Mouse (Mus musculus) heart, embryonic 11.5 days (tissue): ENCODE data around the gene Slc32a1. TPM values are rescaled to one million over a fixed set of nuclear protein-coding genes. Genes with fewer than 3 reads are reported as not detected.
A peak's percentile ranks its signal among the peaks of the same experiment; 100 is the strongest.

Experiments
- ATAC-seq: fragments of 200-750 bp; cut with Nextera tagmentation; replicated peaks from 2 replicates; pipeline ENCODE4 v1.8.0; 2017; ENCODE audit warnings: moderate library complexity; ENCODE audit not compliant: insufficient number of reproducible peaks, low FRiP score, low TSS enrichment
- H3K27ac ChIP-seq: fragments of 300-500 bp; sonication (generic); 2 replicates; pipeline ENCODE4 v1.5.1; 2014; ENCODE audit warnings: mild to moderate bottlenecking, low read depth, low read length
- H3K27me3 ChIP-seq: fragments of 300-500 bp; sonication (generic); 2 replicates; pipeline ENCODE4 v1.6.1; 2014; ENCODE audit warnings: mild to moderate bottlenecking, low read length, mixed read lengths; ENCODE audit not compliant: control insufficient read depth, insufficient read depth
- H3K36me3 ChIP-seq: fragments of 300-500 bp; sonication (generic); 2 replicates; pipeline ENCODE4 v1.6.1; 2014; ENCODE audit warnings: mild to moderate bottlenecking, low read length, moderate library complexity, mixed read lengths; ENCODE audit not compliant: control insufficient read depth, insufficient read depth
- H3K4me1 ChIP-seq: fragments of 300-500 bp; sonication (generic); 2 replicates; pipeline ENCODE4 v1.6.1; 2014; ENCODE audit warnings: low read length; ENCODE audit not compliant: control insufficient read depth, insufficient read depth
- H3K4me2 ChIP-seq: fragments of 300-500 bp; sonication (generic); 2 replicates; pipeline ENCODE4 v1.6.1; 2014; ENCODE audit warnings: mild to moderate bottlenecking, moderate library complexity
- H3K4me3 ChIP-seq: fragments of 300-500 bp; sonication (generic); 2 replicates; pipeline ENCODE4 v1.5.1; 2014; ENCODE audit warnings: low read depth, low read length
- H3K9ac ChIP-seq: fragments of 300-500 bp; sonication (generic); 2 replicates; pipeline ENCODE4 v1.6.1; 2014; ENCODE audit warnings: mild to moderate bottlenecking, low read depth, low read length, moderate library complexity
- H3K9me3 ChIP-seq: fragments of 300-500 bp; sonication (generic); replicated peaks from 2 replicates; pipeline ENCODE4 v1.6.1; 2016; ENCODE audit warnings: low read length; ENCODE audit not compliant: control insufficient read depth
- WGBS: fragments of 180-500 bp; shearing (Covaris S2); extraction: QIAGEN DNeasy Blood & Tissue Kit; methylation state at CpG from one replicate; pipeline ENCODE4 v1.1.7; 2014; ENCODE audit not compliant: insufficient replicate concordance; 5-methylcytosine and 5-hydroxymethylcytosine counted together
- polyA plus RNA-seq: library from polyadenylated mRNA; unstranded; fragments of >200 nt; fragmentation: Nextera tagmentation; extraction: Ambion mirVana; gene quantifications from 2 replicates; pipeline ENCODE4 v1.2.1, GENCODE M21; 2014

Slc32a1 gene
- 0.07 and 0.10 TPM in 2 replicates for polyA plus RNA-seq

- Histone ChIP-seq H3K27me3 (peaks cover 91% of the 10 kb centered on the region), H3K9me3 (no peaks in the 10 kb centered on the region), H3K4me3 (peak within 1 kb of the TSS; percentile 21), H3K9ac (no peak within 1 kb of the TSS), H3K36me3 (no peaks in the 10 kb centered on the region), H3K27ac (no peak within 1 kb of the TSS), H3K4me1 (peaks cover 8% of the 10 kb centered on the region; the same call in 1 of the 2 replicates), H3K4me2 (peak within 1 kb of the TSS; percentile 50)
- under 1% methylated on average over 74 of the region's 77 CpGs for WGBS
- peak; percentile 78 for ATAC-seq
Observed at GRCm38 (mm10) chr2:158610488-158611325, at the start of gene Slc32a1. Slc32a1 (plus strand) TSS chr2:158610767.

GRCm38 (mm10) chr2:158560801-158561200, 49.8 kb upstream of the Slc32a1 start:
- Histone ChIP-seq H3K4me1 (peaks cover 11% of the 10 kb centered on the region), H3K4me2 (no peak overlapping the region), H3K4me3 (no peak overlapping the region), H3K27me3 (peaks cover 17% of the 10 kb centered on the region), H3K36me3 (no peaks in the 10 kb centered on the region), H3K9me3 (no peaks in the 10 kb centered on the region), H3K9ac (no peak overlapping the region), H3K27ac (no peak overlapping the region)
- WGBS = 15% methylated on average over 9 of the region's 9 CpGs
- ATAC-seq = no peak

- Histone ChIP-seq H3K4me3 (no peak overlapping the region), H3K9ac (no peak overlapping the region), H3K36me3 (no peaks in the 10 kb centered on the region), H3K4me2 (no peak overlapping the region), H3K27ac (no peak overlapping the region), H3K9me3 (no peaks in the 10 kb centered on the region), H3K4me1 (peaks cover 7% of the 10 kb centered on the region), H3K27me3 (peaks cover 15% of the 10 kb centered on the region)
- 21% methylated on average over 3 of the region's 3 CpGs for WGBS
- ATAC-seq = no peak
Observed at GRCm38 (mm10) chr2:158561371-158562144, 49.0 kb upstream of the Slc32a1 start.

- Histone ChIP-seq H3K4me1 (no peaks in the 10 kb centered on the region), H3K27me3 (peaks cover 4% of the 10 kb centered on the region), H3K27ac (no peak overlapping the region), H3K4me2 (no peak overlapping the region), H3K36me3 (no peaks in the 10 kb centered on the region), H3K4me3 (no peak overlapping the region), H3K9me3 (no peaks in the 10 kb centered on the region), H3K9ac (no peak overlapping the region)
- WGBS = 26% methylated on average over 13 of the region's 13 CpGs
- no peak for ATAC-seq
Observed at GRCm38 (mm10) chr2:158570421-158571081, 40.0 kb upstream of the Slc32a1 start.

- ATAC-seq = no peak
- Histone ChIP-seq H3K4me2 (no peak overlapping the region), H3K4me3 (no peak overlapping the region), H3K4me1 (peaks cover 2% of the 10 kb centered on the region; the same call in 1 of the 2 replicates), H3K36me3 (no peaks in the 10 kb centered on the region), H3K9me3 (no peaks in the 10 kb centered on the region), H3K27ac (no peak overlapping the region), H3K27me3 (peaks cover 4% of the 10 kb centered on the region; the same call in 1 of the 2 replicates), H3K9ac (no peak overlapping the region)
- 59% methylated on average over 4 of the region's 4 CpGs for WGBS
Observed at GRCm38 (mm10) chr2:158579979-158580378, 30.6 kb upstream of the Slc32a1 start.

- H3K4me1 ChIP-seq = peaks cover 6% of the 10 kb centered on the region; the same call in 1 of the 2 replicates
- no peaks in the 10 kb centered on the region for H3K9me3 ChIP-seq
- H3K4me2 ChIP-seq = no peak overlapping the region; the same call in 1 of the 2 replicates
- H3K36me3 ChIP-seq = no peaks in the 10 kb centered on the region
- WGBS = 4% methylated on average over 12 of the region's 12 CpGs
- H3K27ac ChIP-seq = no peak overlapping the region
- ATAC-seq = peak; percentile 89
- H3K27me3 ChIP-seq = peaks cover 8% of the 10 kb centered on the region; the same call in 1 of the 2 replicates
- no peak overlapping the region for H3K9ac ChIP-seq
- no peak overlapping the region for H3K4me3 ChIP-seq
Observed at GRCm38 (mm10) chr2:158584621-158585358, 25.8 kb upstream of the Slc32a1 start.

- H3K27ac ChIP-seq = no peak overlapping the region
- no peaks in the 10 kb centered on the region for H3K9me3 ChIP-seq
- H3K9ac ChIP-seq = no peak overlapping the region
- no peak overlapping the region for H3K4me3 ChIP-seq
- no peak for ATAC-seq
- no peaks in the 10 kb centered on the region for H3K36me3 ChIP-seq
- H3K4me1 ChIP-seq = peaks cover 6% of the 10 kb centered on the region; the same call in 1 of the 2 replicates
- no peak overlapping the region for H3K4me2 ChIP-seq
- 60% methylated on average over 8 of the region's 8 CpGs for WGBS
- 0 out of 2 replicates have a peak, but pooled peaks cover 4% of the 10 kb centered on the region for H3K27me3 ChIP-seq
Observed at GRCm38 (mm10) chr2:158588524-158589271, 21.9 kb upstream of the Slc32a1 start.
